Mouse (Mus musculus): ENCODE measurements around the gene Lmna. TPM values are rescaled to one million over a fixed set of nuclear protein-coding genes. Genes with fewer than 3 reads are reported as not detected.

Lmna gene
- total RNA-seq, 2 experiments from 2014 or later: 48.2 to 182 TPM

DNA sequence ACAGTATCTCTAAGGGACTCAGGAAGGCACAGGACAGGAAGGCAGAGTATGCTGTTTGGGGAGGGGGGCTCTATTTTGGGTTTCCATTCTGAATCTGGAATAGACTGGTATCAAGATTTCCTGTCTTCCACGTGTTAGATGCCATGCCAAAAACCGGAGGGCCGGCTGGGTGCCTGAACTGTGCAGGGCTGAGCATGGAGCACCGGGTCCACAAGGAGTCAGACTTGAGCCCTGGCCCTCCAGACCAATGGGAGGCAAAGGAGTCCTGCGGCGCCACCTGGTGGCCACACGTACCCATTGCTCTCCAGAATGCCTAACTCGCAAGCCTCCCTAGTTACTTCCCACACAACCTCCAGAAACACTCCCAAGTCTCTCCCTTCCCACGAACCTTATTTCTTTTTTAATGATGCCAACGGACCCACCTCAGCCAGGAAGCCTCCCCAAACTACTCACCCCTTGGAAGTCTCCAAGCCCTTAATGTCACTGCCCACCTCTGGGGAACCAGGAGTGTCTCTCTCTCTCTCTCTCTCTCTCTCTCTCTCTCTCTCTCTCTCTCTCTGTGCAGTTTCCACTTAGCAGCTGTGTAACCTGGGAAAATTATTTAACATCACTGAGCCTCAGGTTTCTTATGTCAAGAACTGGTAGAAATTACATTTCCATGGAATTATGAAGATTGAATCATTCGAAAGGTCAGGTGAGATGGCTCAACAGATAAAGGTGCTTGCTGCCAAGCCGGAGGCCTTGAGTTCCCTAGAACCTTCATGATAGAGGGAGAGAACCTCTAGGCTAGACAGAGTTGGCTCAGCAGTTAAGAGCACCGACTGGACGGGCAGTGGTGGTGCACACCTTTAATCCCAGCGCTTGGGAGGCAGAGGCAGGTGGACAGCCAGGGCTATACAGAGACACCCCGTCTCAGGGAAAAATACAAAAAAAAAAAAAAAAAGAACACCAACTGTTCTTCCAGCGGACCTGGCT is 16.7 kb upstream of the Lmna start:
- ATAC-seq (replicated peaks; ENCODE audit: low FRiP score, poor library complexity, severe bottlenecking): peak; percentile 86

DNA sequence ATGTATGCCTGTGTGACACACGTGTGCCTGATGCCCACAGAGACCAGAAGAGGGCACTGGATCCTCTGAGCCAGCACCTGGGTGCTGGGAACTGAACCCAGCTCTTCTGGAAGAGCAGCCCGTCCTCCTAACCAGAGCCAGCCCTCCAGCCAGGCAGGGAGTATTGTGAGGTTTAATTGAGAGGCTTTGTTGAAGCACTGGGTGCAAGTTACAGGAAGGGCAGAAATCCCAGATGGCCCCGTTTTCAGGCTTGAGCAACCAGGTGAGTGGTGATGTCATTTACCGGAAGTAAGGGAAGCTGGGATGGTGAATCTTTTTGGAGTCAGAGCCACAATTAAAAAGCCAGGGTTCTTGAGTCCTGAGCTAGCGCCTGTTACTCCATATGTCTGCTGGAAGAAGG is 15.3 kb upstream of the Lmna start:
- ATAC-seq (replicated peaks; ENCODE audit: low FRiP score, poor library complexity, severe bottlenecking): no peak

DNA sequence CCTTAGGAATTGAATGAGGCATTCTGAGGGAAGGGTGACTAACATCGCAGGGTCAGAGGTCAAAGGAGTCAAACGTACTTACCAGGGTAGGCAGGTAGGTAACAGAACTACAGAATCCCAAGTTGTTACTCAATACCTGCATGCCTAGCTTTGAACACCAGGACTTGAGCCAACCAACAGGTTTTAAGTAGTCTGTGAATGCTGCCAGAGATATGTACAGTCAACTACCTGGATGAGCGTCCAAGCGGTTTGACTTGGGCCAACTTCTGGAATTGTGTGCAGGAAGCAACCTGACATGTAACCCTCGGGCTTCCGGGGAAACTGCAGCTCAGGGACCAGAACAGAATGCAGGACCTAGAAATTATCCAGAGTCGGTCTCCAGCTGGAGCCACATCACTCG is 13.3 kb upstream of the Lmna start:
- ATAC-seq (replicated peaks; ENCODE audit: low FRiP score, poor library complexity, severe bottlenecking): no peak

DNA sequence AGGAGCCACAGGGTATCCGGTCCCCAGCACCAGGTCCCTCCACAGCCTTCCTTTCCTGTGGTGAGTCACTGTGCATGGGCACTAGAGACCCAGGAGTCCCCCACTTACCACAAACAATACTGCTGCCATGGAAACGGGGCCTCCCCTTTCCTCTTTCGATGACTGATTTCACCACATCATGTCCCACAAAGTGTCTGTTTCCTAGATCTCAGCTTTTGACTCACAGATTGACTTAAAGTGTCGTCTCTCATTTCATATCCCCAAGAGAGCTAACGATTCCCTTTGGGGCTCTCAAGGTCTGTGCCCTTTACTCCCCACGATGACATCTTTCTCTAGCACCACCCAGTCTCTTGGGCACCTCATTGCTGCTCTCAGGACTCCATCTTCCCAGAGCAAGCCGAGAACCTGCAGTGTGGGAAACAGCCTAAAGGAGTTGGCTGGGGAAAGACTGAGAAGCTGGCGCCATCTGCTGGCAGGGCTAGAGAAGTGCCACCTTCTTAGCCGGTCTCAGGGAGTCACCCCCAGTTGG is 12.1 kb upstream of the Lmna start:
- peak; percentile 77 for ATAC-seq (replicated peaks; ENCODE audit: low FRiP score, poor library complexity, severe bottlenecking)

DNA sequence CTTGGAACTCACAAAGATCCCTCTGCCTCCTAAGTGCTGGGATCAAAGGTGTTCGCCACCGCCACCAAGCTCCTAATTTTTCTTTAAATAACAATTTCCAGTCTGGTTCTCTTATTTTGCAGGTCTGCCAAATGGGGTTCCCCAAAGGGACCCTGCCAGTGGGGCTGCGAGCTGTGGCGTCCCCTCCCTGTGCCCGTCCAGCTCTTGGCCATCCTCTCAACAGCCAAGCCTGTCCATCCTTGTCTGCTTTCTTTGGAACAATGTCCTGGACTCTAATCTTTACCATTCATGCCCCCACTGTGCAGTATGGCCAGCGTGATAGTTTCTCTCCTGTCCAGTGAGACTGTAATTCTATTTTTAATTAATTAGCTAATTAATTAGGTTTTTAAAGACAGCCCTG is 11.4 kb upstream of the Lmna start:
- ATAC-seq (replicated peaks; ENCODE audit: low FRiP score, poor library complexity, severe bottlenecking): no peak

DNA sequence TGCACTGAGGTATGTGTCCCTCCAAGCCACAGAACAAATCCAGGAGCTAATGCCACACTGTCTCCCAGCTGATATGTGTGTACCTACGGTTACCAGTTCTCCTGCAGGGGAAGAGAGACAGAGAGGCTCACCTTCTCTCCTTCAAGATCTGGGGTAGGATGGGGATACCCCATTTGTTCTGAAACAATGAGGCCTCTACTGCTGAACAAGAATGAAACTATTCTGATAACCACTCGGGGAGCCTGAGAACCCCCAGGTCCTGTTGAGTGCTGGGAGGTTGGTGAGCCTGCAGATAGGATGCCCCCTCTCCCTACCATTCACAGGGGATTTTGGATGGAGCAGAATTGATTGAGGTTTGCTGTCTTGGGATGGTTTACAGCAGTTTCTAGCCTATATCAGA is 10.3 kb upstream of the Lmna start:
- ATAC-seq (replicated peaks; ENCODE audit: low FRiP score, poor library complexity, severe bottlenecking): no peak

DNA sequence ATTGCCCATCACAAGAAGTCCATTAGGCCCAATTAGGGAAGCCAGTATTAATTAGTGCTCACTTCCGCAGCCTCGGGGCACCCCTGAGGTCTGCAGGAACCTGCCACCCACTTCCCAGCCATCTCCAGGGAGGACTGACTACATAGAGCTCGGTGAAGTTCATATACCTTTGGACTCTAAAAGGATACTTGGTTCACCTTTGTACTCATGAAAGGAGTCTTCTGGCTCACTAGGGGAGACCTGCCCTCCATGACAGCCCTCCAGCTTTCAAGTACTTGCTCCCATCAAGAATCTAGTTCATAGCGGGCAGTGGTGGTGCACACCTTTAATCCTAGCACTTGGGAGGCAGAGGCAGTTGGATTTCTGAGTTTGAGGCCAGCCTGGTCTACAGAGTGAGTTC is 8.7 kb upstream of the Lmna start:
- no peak for ATAC-seq (replicated peaks; ENCODE audit: low FRiP score, poor library complexity, severe bottlenecking)

DNA sequence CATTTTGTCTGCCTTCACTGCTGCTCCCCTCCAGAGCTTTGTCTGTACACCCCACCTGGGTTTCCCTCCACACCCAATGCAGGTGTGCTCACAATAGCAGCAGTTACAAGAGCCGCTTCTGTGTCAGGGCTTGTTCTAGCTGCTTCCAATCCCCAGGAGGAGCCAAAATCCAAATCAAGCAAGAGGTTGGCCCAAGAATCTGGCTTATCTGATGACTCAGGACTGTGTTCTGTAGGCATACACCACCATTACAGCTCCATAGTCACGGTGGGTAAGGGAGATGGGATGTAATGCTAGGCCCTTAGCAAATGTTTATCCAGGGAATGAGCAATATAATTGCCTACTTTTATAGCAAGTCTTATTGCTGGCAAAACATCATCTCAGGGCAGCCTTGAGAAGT is 6.7 kb upstream of the Lmna start:
- ATAC-seq (replicated peaks; ENCODE audit: low FRiP score, poor library complexity, severe bottlenecking): no peak

DNA sequence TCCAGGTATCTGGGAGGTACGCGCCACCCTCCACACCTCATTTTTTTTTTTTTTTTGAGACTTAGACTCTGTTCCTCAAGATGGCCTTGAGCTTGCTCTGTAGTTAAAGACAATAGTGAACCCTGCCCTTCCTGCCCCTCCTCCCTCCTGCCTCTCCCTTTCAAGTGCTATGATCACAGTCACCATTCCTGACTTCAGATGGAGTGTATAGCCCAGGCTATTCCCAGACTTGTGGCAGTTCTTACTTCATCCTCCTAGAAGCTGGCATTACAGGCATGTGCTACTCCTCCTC is 5.3 kb upstream of the Lmna start:
- no peak for ATAC-seq (replicated peaks; ENCODE audit: low FRiP score, poor library complexity, severe bottlenecking)

DNA sequence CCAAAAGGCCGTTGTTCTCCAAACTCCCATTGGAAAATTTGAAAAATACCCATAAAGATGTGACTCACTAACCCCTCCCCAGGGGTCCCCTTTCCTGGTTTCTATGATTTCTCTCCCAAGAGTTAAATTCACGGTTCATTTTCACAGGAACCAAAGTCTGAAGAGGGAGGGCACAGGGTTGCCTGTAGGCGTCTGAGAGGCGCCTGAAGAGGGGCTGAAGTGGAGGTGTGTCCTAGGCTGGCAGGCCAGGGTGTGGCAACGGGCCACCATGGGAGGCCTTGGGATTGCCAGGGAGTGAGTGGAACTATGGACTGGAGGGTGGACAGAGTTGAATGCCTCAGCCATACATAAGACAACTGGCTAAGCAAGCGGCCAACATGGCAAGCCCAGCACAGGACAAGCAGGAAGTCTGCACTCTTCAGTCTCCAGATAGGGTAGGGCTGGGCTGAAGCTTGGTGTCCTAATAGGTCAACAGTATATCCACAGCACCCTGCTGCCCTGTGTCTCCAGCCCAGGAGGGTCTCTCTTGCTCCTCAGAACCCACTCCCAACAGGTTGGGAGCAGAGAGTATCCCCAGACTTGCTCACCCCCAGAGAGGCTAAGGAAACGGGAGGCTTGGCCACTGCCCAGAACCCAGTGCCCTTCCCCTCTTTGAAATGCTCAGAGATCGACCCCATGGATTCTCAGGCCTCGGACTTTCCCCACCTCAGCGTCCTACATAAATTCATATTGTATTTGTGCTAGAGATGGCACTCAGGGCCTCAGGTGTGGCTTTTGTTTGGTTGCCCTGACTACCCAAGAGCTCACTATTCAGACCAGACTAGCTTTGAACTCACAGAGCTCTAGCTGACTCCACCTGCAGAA is 4.7 kb upstream of the Lmna start:
- ATAC-seq (replicated peaks; ENCODE audit: low FRiP score, poor library complexity, severe bottlenecking): no peak

DNA sequence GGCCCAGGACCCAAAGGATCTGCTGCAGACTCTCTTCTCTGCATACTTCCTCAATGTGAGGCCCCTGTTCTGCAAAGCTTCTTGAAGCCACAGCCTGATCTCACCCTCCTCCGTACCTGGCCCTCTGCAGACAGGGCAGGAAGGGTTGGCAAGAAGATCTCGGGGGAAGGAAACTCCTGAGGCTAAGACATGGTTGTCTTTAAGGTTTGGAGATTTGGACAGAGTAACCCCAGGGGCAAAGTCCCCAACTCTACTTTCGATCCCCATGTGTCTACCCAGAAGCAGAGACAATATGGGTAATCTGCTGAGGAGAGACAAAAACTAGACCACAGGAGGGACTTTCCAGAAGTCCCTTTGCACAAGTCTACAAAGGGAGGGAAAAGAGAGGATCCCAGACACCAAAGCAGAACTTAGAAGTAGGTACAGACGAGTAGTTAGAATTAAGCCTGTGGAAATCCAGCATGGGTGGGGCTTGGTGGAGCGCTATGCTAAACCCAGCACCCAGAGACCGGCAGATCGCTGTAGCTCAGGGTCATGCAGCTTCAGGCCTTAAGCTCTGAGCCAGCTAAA is 3.9 kb upstream of the Lmna start:
- ATAC-seq (replicated peaks; ENCODE audit: low FRiP score, poor library complexity, severe bottlenecking): no peak

DNA sequence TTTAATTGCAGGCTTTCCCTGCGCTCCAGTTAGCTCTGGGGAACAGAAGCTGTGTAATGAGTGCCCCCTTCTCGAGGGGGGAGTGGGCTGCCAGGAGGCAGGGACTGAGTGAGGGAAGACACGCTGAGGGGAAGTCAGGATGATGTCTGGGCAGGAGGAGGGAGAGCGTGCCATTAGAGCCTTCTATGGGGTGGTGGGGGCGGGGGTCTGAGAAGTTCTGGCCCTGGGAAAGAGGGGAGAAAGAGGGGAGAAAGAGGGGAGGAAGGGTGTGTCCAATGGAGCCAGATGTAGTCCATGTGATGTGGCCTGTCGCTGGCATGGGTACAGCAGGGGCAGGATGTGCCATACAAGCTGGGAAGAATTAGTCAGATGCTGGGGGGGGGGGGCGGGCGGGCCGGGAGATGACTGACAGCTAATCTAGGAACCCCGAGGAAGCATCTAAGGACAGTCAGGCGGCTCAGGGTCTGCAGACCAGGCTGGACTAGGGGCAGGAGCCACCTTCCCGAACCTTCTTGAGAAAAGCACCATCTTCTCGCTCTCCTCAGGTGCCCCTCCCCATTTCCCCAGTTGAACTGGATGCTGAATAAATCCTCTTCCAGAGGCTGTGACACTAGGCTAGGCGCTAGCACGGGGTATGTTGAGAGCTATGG is 3.3 kb upstream of the Lmna start:
- ATAC-seq (replicated peaks; ENCODE audit: low FRiP score, poor library complexity, severe bottlenecking): no peak

DNA sequence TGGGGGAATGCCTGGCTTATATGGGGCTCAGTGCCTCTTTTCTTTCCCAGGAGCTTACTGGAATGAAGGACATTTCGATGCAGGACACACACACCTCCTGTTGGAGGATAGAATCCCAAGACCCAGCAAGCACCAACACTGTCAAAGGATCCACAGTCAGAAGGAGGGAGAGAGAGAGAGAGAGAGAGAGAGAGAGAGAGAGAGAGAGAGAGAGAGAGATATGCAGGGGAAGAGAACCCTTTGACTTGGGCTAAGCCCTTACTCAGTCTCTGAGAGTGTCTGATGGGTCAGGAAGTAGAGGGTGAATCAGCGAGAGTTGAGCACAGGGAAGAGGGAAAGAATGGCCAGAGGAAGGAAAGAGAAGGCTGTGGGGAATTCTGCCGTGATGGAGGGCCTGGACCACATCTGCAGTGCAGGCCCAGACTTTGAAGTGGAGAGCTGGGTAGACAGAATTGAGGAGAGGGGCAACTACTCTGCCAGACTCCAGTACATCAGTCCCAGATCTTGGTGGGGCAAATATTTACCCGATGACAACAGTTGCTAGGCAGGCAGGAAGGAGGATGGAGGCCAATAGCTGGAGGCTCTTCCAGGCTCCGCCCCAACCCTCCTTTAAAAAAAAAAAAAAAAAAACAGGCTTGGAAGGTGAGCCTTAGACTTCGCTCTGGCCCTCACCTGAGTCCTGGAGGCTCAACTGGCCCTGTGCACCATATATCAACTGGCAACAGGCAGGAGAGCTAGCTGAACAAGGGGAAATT is 2.6 kb upstream of the Lmna start:
- no peak for ATAC-seq (replicated peaks; ENCODE audit: low FRiP score, poor library complexity, severe bottlenecking)

DNA sequence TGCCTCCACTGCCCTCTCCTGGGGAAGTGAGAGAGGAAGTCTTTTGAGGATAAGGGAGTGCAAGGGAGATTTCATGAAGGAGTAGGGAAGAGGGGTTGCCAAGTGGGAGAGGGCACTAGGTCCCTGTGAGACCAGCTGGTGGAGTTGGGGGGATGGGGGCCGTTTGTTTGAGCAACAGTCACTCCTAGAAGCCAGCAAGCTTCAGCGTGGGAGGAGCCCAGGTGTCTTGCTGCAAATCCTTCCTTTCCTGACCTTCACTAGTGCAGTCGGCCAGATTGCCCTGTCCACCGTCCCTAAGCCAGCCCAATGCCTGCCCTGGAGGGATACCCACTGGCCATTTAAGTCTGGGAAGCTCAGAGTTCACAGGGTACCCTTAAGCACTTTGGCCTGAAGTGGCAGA is 1.8 kb upstream of the Lmna start:
- ATAC-seq (replicated peaks; ENCODE audit: low FRiP score, poor library complexity, severe bottlenecking): no peak

DNA sequence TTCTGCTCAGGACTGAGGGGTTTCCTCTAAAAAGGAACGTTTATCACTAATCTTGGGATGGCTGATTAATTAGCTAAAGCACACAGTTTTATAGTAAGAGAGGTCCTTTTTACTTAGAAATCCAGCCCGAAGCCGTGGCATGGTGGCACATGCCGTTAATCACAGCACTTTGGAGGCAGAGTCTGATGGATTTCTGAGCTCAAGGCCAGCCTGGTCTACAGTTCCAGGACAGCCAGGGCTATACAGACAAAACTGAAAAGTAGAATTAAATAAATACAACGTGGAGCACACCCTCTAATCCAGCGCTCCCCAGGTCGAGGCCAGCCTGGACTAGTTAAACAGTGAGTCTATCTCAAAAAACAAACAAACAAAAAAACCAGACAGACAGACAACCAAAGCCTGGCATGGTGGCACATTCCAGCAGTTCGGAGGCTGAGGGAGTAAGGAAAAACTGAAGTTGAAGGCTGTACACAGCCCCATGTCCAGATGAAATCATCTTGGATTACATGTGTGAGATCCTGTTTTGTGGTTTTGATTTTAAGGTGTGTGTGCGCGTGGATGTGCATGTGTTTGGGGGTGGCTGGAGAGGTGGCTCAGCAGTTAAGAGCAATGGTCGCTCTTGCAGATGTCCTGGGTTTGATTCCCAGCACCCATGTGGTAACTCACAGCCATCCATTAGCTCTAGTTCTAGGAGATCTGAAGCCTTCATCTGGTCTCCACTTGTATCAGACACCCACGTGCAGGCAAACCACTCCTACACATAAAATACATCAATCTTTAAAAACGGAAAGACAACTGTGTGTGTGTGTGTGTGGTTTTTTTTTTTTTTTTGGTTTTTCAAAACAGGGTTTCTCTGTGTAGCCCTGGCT is 899 bp upstream of the Lmna start:
- ATAC-seq (replicated peaks; ENCODE audit: low FRiP score, poor library complexity, severe bottlenecking): no peak

DNA sequence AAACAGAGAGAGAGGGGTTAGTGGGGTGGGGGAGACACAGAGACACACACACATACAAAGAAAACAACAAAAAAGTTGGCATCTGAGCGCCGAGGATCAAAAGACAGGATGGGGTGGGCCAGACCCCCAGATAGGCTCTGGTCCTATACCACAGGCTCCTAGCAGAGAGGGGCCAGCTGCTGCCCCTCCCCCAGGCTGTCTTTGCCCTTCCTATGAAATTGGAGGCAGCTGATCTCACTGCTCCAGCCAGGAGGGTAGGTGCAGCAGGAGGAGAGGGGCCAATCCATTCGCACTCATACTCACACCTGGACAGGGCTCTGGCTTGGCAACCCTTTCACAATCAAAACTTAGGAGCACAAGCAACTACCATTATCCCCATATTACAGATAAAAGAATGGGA is 506 bp downstream of the Lmna start:
- ATAC-seq (replicated peaks; ENCODE audit: low FRiP score, poor library complexity, severe bottlenecking): no peak

DNA sequence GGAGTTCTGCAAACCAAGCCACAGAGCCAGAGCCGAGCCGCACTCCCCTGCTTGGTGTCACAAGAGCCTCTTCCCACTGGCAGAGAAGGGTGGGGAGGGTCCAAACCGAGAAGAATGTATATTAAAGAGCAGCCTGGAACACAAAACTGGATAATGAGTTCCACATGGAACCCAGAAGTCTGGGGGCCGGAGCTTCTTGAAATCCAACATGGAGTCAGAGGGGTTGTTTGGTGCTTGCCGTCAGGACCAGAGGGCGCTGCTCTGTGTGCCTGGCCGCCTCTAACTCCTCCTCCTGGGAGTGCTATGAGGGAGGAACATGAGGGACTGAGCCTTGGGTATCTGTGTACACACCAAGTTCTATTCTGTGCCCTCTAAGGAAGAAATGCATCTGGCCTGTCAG is 4.0 kb downstream of the Lmna start:
- no peak for ATAC-seq (replicated peaks; ENCODE audit: low FRiP score, poor library complexity, severe bottlenecking)

DNA sequence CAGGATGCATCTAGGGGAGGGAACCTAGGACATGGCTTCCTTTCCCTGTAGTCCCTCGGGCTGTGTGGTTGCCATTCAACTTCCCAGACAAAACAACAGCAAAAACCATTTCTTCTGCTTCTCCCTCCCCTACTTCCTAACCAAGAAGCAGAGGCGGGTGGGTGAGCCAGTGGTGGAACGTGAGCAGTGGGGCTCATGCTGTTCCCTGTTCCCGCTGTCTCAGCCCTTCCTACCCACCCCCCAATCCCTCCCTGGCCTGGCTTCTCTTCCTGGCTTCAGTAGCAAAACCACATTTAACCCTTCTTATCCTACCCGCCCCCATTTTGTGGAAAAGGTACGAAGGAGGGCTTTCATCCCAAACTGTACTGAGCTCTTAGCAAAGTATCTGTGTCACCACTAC is 4.7 kb downstream of the Lmna start:
- no peak for ATAC-seq (replicated peaks; ENCODE audit: low FRiP score, poor library complexity, severe bottlenecking)
